Mouse (Mus musculus): ENCODE data around the gene Stx1b. TPM values are rescaled to one million over a fixed set of nuclear protein-coding genes. Genes with fewer than 3 reads are reported as not detected.

Stx1b gene
- total RNA-seq, 4 experiments from 2014 or later, result 0.27 to 0.66 (median 0.51) TPM

Other genes starting within 250 kb of the Stx1b start
- gene Ccdc189, start 236.0 kb downstream of the Stx1b start, total RNA-seq (2022), result 10 to 100 TPM; 10.1 to 15.2 (median 14.4) TPM
- gene Rnf40, start 235.8 kb downstream of the Stx1b start, total RNA-seq (2022), result 10 to 100 TPM; 38.1 to 42.6 (median 40.3) TPM
- gene Zfp629, start 208.8 kb downstream of the Stx1b start, total RNA-seq (2022), result 10 to 100 TPM; 19.9 to 23.4 (median 20.0) TPM
- gene Bcl7c, start 115.6 kb downstream of the Stx1b start, total RNA-seq (2022), result 10 to 100 TPM; 37.6 to 44.6 (median 41.4) TPM
- gene Ctf1, start 111.8 kb downstream of the Stx1b start, total RNA-seq (2022), result 10 to 100 TPM in 3 of 4 experiments, 1 to 10 TPM in 1; 9.4 to 12.3 (median 10.2) TPM
- not detected for gene Ctf2, start 92.4 kb downstream of the Stx1b start, total RNA-seq (2022)
- 1 to 10 TPM; 1.9 to 4.9 (median 3.2) TPM for gene Fbxl19, start 80.0 kb downstream of the Stx1b start, total RNA-seq (2022)
- 10 to 100 TPM; 20.0 to 26.6 (median 24.7) TPM for gene Orai3, start 54.7 kb downstream of the Stx1b start, total RNA-seq (2022)
- gene Setd1a, start 47.9 kb downstream of the Stx1b start, total RNA-seq (2022), result 10 to 100 TPM; 15.4 to 23.1 (median 17.9) TPM
- gene Gm49388, start 38.9 kb downstream of the Stx1b start, total RNA-seq (2022), result 1 to 10 TPM; 1.9 to 3.3 (median 2.7) TPM
- 10 to 100 TPM; 11.8 to 14.5 (median 12.7) TPM for gene Hsd3b7, start 23.9 kb downstream of the Stx1b start, total RNA-seq (2022)
- 10 to 100 TPM; 61.9 to 68.0 (median 66.0) TPM for gene Stx4a, start 255 bp downstream of the Stx1b start, total RNA-seq (2022)
- 10 to 100 TPM; 16.1 to 19.5 (median 17.9) TPM for gene Zfp646, start 51.7 kb upstream of the Stx1b start, total RNA-seq (2022)
- 1 to 10 TPM; 3.8 to 4.7 (median 4.3) TPM for gene Zfp668, start 52.3 kb upstream of the Stx1b start, total RNA-seq (2022)
- 1 to 10 TPM in 1 of 4 experiments, under 1 TPM in 3; 0.29 to 1.6 (median 0.74) TPM for gene Prss53, start 66.4 kb upstream of the Stx1b start, total RNA-seq (2022)
- gene Gm21974, start 70.9 kb upstream of the Stx1b start, total RNA-seq (2022), result under 1 TPM in 1 of 4 experiments, not detected in 3; 0.34 TPM
- gene Vkorc1, start 71.1 kb upstream of the Stx1b start, total RNA-seq (2022), result 10 to 100 TPM; 14.2 to 19.1 (median 17.3) TPM
- gene Bckdk, start 79.5 kb upstream of the Stx1b start, total RNA-seq (2022), result 100 to 1,000 TPM; 119 to 144 (median 142) TPM
- gene Kat8, start 88.0 kb upstream of the Stx1b start, total RNA-seq (2022), result 10 to 100 TPM; 13.6 to 16.8 (median 15.3) TPM
- not detected for gene Prss8, start 105.6 kb upstream of the Stx1b start, total RNA-seq (2022)
- gene Prss36, start 122.2 kb upstream of the Stx1b start, total RNA-seq (2022), result 10 to 100 TPM in 1 of 4 experiments, 1 to 10 TPM in 3; 8.7 to 10.4 (median 8.9) TPM
- 100 to 1,000 TPM; 129 to 232 (median 187) TPM for gene Fus, start 142.9 kb upstream of the Stx1b start, total RNA-seq (2022)
- 10 to 100 TPM in 1 of 4 experiments, 1 to 10 TPM in 3; 5.4 to 11.0 (median 7.9) TPM for gene Pycard, start 169.3 kb upstream of the Stx1b start, total RNA-seq (2022)
- 100 to 1,000 TPM; 292 to 380 (median 338) TPM for gene Trim72, start 179.4 kb upstream of the Stx1b start, total RNA-seq (2022)
- 10 to 100 TPM in 1 of 4 experiments, 1 to 10 TPM in 3; 2.2 to 26.5 (median 3.1) TPM for gene Itgam, start 238.1 kb upstream of the Stx1b start, total RNA-seq (2022)
- under 1 TPM in 1 of 4 experiments, not detected in 3; 0.09 TPM for gene Gm49368, start 238.1 kb upstream of the Stx1b start, total RNA-seq (2022)